Mouse (Mus musculus) forebrain, embryonic 15.5 days (tissue): ENCODE data around the gene Gpt2. TPM values are rescaled to one million over a fixed set of nuclear protein-coding genes. Genes with fewer than 3 reads are reported as not detected.

ENCODE experiments used
- ATAC-seq: fragments of 200-750 bp; cut with Nextera tagmentation; replicated peaks from 2 replicates; pipeline ENCODE4 v1.8.0; 2017; ENCODE audit warnings: mild to moderate bottlenecking, moderate TSS enrichment, moderate library complexity
- H3K27ac ChIP-seq: fragments of 300-500 bp; sonication (generic); replicated peaks from 2 replicates; pipeline ENCODE4 v1.5.1; 2015; ENCODE audit warnings: mild to moderate bottlenecking, inconsistent platforms
- H3K27me3 ChIP-seq: fragments of 300-500 bp; sonication (generic); 2 replicates; pipeline ENCODE4 v1.6.1; 2015; ENCODE audit warnings: inconsistent platforms
- H3K36me3 ChIP-seq: fragments of 300-500 bp; sonication (generic); 2 replicates; pipeline ENCODE4 v1.6.1; 2015; ENCODE audit warnings: mild to moderate bottlenecking, inconsistent platforms
- H3K4me1 ChIP-seq: fragments of 300-500 bp; sonication (generic); 2 replicates; pipeline ENCODE4 v1.6.1; 2015; ENCODE audit warnings: inconsistent platforms
- H3K4me2 ChIP-seq: fragments of 300-500 bp; sonication (generic); replicated peaks from 2 replicates; pipeline ENCODE4 v1.6.1; 2015; ENCODE audit warnings: mild to moderate bottlenecking, inconsistent platforms
- H3K4me3 ChIP-seq: fragments of 300-500 bp; sonication (generic); 2 replicates; pipeline ENCODE4 v1.5.1; 2015; ENCODE audit warnings: mild to moderate bottlenecking, inconsistent platforms
- H3K9ac ChIP-seq: fragments of 300-500 bp; sonication (generic); replicated peaks from 2 replicates; pipeline ENCODE4 v1.6.1; 2015; ENCODE audit warnings: mild to moderate bottlenecking, inconsistent platforms
- H3K9me3 ChIP-seq: fragments of 300-500 bp; sonication (generic); 2 replicates; pipeline ENCODE4 v1.6.1; 2016; ENCODE audit warnings: inconsistent platforms
- WGBS: fragments of 180-500 bp; shearing (Covaris S2); methylation state at CpG from one replicate; pipeline ENCODE4 v1.1.7; 2015; ENCODE audit warnings: mixed read lengths; 5-methylcytosine and 5-hydroxymethylcytosine counted together
- polyA plus RNA-seq: library from polyadenylated mRNA; unstranded; fragments of >200 nt; fragmentation: Nextera tagmentation; extraction: Ambion mirVana; gene quantifications from 2 replicates; pipeline ENCODE4 v1.2.1, GENCODE M21; 2015

The Gpt2 gene
- polyA plus RNA-seq, 1 experiment from 2014 or later = 40.9 TPM

DNA sequence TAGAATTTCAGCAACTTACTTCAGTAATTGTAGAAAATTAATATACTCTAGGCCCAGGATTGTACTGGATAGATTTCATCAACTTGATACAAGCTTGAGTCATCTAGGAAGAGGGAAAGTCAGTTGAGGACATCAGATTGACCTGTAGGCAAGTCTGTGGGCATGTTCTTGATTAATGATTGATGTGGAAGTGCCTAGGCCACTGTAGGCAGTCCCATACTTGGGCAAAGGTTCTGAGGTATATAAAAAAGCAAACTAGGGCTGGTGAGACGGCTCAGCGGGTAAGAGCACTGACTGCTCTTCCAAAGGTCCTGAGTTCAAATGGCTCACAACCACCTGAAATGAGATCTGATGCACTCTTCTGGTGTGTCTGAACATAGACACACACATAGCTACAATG is 75.4 kb downstream of the Gpt2 start:
- H3K4me2 ChIP-seq = no peak overlapping the region
- ATAC-seq = no peak
- no peaks in the 10 kb centered on the region for H3K36me3 ChIP-seq
- no peak overlapping the region for H3K9ac ChIP-seq
- no peak overlapping the region for H3K4me3 ChIP-seq
- no peaks in the 10 kb centered on the region for H3K27me3 ChIP-seq
- no peaks in the 10 kb centered on the region for H3K9me3 ChIP-seq
- H3K4me1 ChIP-seq = no peaks in the 10 kb centered on the region
- 98% methylated on average over 2 of the region's 2 CpGs for WGBS
- no peak overlapping the region for H3K27ac ChIP-seq

DNA sequence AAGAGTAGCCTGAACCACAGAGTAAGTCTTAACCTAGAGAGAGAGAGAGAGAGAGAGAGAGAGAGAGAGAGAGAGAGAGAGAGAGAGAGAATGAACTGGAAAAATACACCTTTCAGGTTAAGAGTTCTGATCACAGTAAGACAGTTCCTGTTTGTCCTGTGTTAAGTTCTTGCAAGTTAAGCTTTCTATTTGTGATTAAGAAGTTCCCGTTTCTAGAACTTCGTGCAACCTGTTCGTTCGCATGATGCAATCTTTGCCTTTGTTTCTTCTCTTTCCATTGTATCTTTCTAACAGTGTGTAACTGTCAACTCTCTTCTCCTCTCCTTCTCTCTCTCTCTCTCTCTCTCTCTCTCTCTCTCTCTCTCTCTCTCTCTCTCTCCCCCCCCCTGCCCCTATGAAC is 78.1 kb downstream of the Gpt2 start:
- H3K27me3 ChIP-seq = no peaks in the 10 kb centered on the region
- no peak overlapping the region for H3K4me3 ChIP-seq
- no peaks in the 10 kb centered on the region for H3K36me3 ChIP-seq
- H3K4me2 ChIP-seq = no peak overlapping the region
- no peak overlapping the region for H3K27ac ChIP-seq
- H3K4me1 ChIP-seq = no peaks in the 10 kb centered on the region
- no peaks in the 10 kb centered on the region for H3K9me3 ChIP-seq
- 79% methylated on average over 4 of the region's 4 CpGs for WGBS
- H3K9ac ChIP-seq = no peak overlapping the region
- ATAC-seq = no peak

DNA sequence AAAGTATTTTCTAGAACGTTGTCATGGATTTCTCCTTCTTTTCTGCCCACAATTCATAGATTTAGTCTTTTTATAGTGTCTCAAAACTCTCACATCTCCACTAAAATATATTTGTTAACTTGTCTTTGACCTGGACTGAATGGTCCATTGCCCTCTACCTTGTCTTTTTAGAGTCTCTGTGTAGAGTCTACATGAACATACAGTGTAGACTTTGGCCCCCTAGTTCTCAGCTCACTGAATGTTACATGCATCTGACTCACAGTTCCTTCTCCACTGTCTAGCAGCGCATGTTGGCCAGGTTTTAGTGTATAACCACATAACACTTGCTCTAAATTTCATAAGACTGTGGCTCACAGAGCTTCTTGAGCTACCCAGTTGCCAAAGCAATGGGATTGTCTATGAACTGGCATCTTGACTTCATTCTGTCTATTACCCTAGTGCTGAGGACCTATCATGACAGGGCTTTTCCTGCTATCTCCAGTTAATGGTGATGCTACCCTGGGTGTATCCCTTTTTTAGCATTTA is 81.7 kb downstream of the Gpt2 start:
- Histone ChIP-seq H3K4me1 (no peaks in the 10 kb centered on the region), H3K36me3 (no peaks in the 10 kb centered on the region), H3K9me3 (no peaks in the 10 kb centered on the region), H3K27ac (no peak overlapping the region), H3K4me2 (no peak overlapping the region), H3K27me3 (no peaks in the 10 kb centered on the region), H3K9ac (no peak overlapping the region), H3K4me3 (no peak overlapping the region)
- no peak for ATAC-seq
- WGBS = 85% methylated on average over 2 of the region's 2 CpGs

Other genes with a start within 250 kb of the Gpt2 start
- 82.8 and 87.4 TPM in 2 replicates for gene Orc6, start 192.9 kb upstream of the Gpt2 start, polyA plus RNA-seq
- 175 and 190 TPM in 2 replicates for gene Vps35, start 192.8 kb upstream of the Gpt2 start, polyA plus RNA-seq
- 0.23 and 0.51 TPM in 2 replicates for gene Mylk3, start 106.2 kb upstream of the Gpt2 start, polyA plus RNA-seq
- 69.3 and 74.7 TPM in 2 replicates for gene 4921524J17Rik, start 59.7 kb upstream of the Gpt2 start, polyA plus RNA-seq
- 164 and 167 TPM in 2 replicates for gene Dnaja2, start 62.8 kb downstream of the Gpt2 start, polyA plus RNA-seq
- 63.1 and 72.4 TPM in 2 replicates for gene Neto2, start 208.3 kb downstream of the Gpt2 start, polyA plus RNA-seq